In the genomic region with DNA sequence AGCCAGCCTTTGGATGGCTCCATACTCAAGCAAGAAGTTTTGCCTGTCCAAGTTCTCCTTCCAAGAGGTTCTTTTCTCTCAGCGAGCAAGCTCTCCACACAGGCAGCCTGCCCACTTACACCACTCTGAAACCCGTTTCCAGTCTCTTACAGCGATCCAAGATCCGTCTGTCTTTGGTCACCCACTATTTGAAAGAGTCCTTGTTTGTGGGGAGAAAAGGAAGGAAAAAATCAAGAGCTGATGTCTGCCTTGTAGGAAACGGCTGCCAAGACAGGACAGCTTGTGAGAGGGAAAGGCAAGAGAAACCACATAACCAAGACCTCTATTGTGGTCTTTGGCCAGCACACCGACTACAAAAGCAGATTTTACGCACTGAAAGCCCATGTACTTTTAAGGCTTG, we compare ENCODE assay signal across 16 mouse cellular contexts. TPM values are rescaled to one million over a fixed set of nuclear protein-coding genes. Genes with fewer than 3 reads are reported as not detected.
A peak's percentile ranks its signal among the peaks of the same experiment; 100 is the strongest.
DNase-seq lines count a peak whose midpoint lies in the region; ATAC-seq and TF ChIP-seq lines count a peak whose summit lies in the region.
"Had no signal": no experiment of that assay in that cellular context is flagged by ENCODE, and none has a peak within 500 bp of the region (broad histone marks: within the 10 kb centered on the region; RNA-seq: fewer than 3 reads in every experiment).

No protein-coding gene starts in this region.

- H3K4me2 ChIP-seq in forebrain, embryonic 15.5 days (replicated peaks): no peak overlapping the region
- H3K4me2 ChIP-seq in forebrain, embryonic 13.5 days: no peak overlapping the region
- no peak overlapping the region for H3K4me2 ChIP-seq in neural tube, embryonic 15.5 days
- H3K4me2 ChIP-seq in limb, embryonic 15.5 days: peak overlapping the region; percentile 19; the same call in 1 of the 2 replicates
- H3K4me2 ChIP-seq: hindbrain, embryonic 12.5 days had no signal

- H3K9me3 ChIP-seq in forebrain, embryonic 15.5 days: no peaks in the 10 kb centered on the region
- no peaks in the 10 kb centered on the region for H3K9me3 ChIP-seq in forebrain, embryonic 13.5 days (replicated peaks)
- no peaks in the 10 kb centered on the region for H3K9me3 ChIP-seq in neural tube, embryonic 15.5 days (replicated peaks)
- H3K9me3 ChIP-seq in limb, embryonic 15.5 days: no peaks in the 10 kb centered on the region
- H3K9me3 ChIP-seq: hindbrain, embryonic 12.5 days had no signal

- no peaks in the 10 kb centered on the region for H3K27me3 ChIP-seq in forebrain, embryonic 15.5 days
- no peaks in the 10 kb centered on the region for H3K27me3 ChIP-seq in forebrain, embryonic 13.5 days
- no peaks in the 10 kb centered on the region for H3K27me3 ChIP-seq in neural tube, embryonic 15.5 days (replicated peaks)
- no peaks in the 10 kb centered on the region for H3K27me3 ChIP-seq in limb, embryonic 15.5 days
- H3K27me3 ChIP-seq: hindbrain, embryonic 12.5 days had no signal

- no peak overlapping the region for H3K4me3 ChIP-seq in forebrain, embryonic 15.5 days
- no peak overlapping the region for H3K4me3 ChIP-seq in forebrain, embryonic 13.5 days
- peak overlapping the region; percentile 22; the same call in 1 of the 2 replicates for H3K4me3 ChIP-seq in layer of hippocampus, adult 2 months
- H3K4me3 ChIP-seq in neural tube, embryonic 15.5 days (replicated peaks): no peak overlapping the region
- no peak overlapping the region for H3K4me3 ChIP-seq in limb, embryonic 15.5 days
- H3K4me3 ChIP-seq: hindbrain, embryonic 12.5 days had no signal

- H3K4me1 ChIP-seq in forebrain, embryonic 15.5 days: peaks cover 54% of the 10 kb centered on the region
- peaks cover 67% of the 10 kb centered on the region for H3K4me1 ChIP-seq in forebrain, embryonic 13.5 days
- H3K4me1 ChIP-seq in neural tube, embryonic 15.5 days: peaks cover 54% of the 10 kb centered on the region
- peaks cover 39% of the 10 kb centered on the region for H3K4me1 ChIP-seq in limb, embryonic 15.5 days

- WGBS in forebrain, embryonic 15.5 days: 30% methylated on average over 7 of the region's 7 CpGs
- WGBS in forebrain, embryonic 13.5 days: 62% methylated on average over 7 of the region's 7 CpGs
- WGBS in neural tube, embryonic 15.5 days: 71% methylated on average over 7 of the region's 7 CpGs
- 37% methylated on average over 7 of the region's 7 CpGs for WGBS in limb, embryonic 15.5 days

- peak in 1 of 2 experiments; percentile 28 for DNase-seq in layer of hippocampus, adult 2 months (ENCODE audit: low spot score in 2 of 2)
- DNase-seq in layer of hippocampus, adult 9-10 months (ENCODE audit: low spot score): no peak
- DNase-seq in neural tube, embryonic 10.5 days (ENCODE audit: extremely low spot score, low spot score): no peak
- no peak for DNase-seq in spleen, adult 12 weeks (ENCODE audit: low spot score)
- DNase-seq: B cell, adult 2 months; cerebellum, adult 11 months; kidney, adult 8-10 months; midbrain, embryonic 14.5 days; thymus, adult 18-20 months had no signal

- H3K9ac ChIP-seq in forebrain, embryonic 15.5 days (replicated peaks): no peak overlapping the region
- no peak overlapping the region for H3K9ac ChIP-seq in forebrain, embryonic 13.5 days
- H3K9ac ChIP-seq in neural tube, embryonic 15.5 days (replicated peaks): no peak overlapping the region
- H3K9ac ChIP-seq in limb, embryonic 15.5 days: no peak overlapping the region
- H3K9ac ChIP-seq: hindbrain, embryonic 12.5 days; liver, embryonic 14.5 days had no signal

- TF ChIP-seq CTCF in layer of hippocampus, adult 2 months (conservative IDR thresholded peaks at IDR 0.05): no peak

- peak overlapping the region; percentile 23; the same call in 1 of the 2 replicates for H3K27ac ChIP-seq in forebrain, embryonic 15.5 days (replicated peaks)
- no peak overlapping the region for H3K27ac ChIP-seq in forebrain, embryonic 13.5 days
- no peak overlapping the region for H3K27ac ChIP-seq in layer of hippocampus, adult 2 months
- 0 out of 2 replicates have a peak overlapping the region, but pooled peaks have one; percentile 6 for H3K27ac ChIP-seq in neural tube, embryonic 15.5 days (replicated peaks)
- no peak overlapping the region for H3K27ac ChIP-seq in limb, embryonic 15.5 days
- H3K27ac ChIP-seq: hindbrain, embryonic 12.5 days; liver, embryonic 14.5 days; macrophage had no signal

- ATAC-seq in forebrain, embryonic 15.5 days (replicated peaks): peak; percentile 48
- ATAC-seq in forebrain, embryonic 13.5 days: no peak
- ATAC-seq in neural tube, embryonic 15.5 days (ENCODE audit: low FRiP score): no peak
- no peak for ATAC-seq in limb, embryonic 15.5 days (ENCODE audit: insufficient number of reproducible peaks, low FRiP score, low TSS enrichment, low read depth)

- H3K36me3 ChIP-seq in forebrain, embryonic 15.5 days: no peaks in the 10 kb centered on the region
- peaks cover 6% of the 10 kb centered on the region; the same call in 1 of the 2 replicates for H3K36me3 ChIP-seq in forebrain, embryonic 13.5 days (ENCODE audit: poor library complexity, severe bottlenecking)
- H3K36me3 ChIP-seq in neural tube, embryonic 15.5 days: 0 out of 2 replicates have a peak, but pooled peaks cover 3% of the 10 kb centered on the region
- H3K36me3 ChIP-seq in limb, embryonic 15.5 days: peaks cover 8% of the 10 kb centered on the region
- H3K36me3 ChIP-seq: hindbrain, embryonic 12.5 days had no signal

RNA-seq across cellular contexts. Expression of gene Adgrl2, which starts 33.5 kb away (rescaled TPM):
- polyA plus RNA-seq in forebrain, embryonic 15.5 days (2015; fragmentation: Nextera tagmentation; extraction: Ambion mirVana): 99.4 and 119 TPM in 2 replicates
- polyA plus RNA-seq in forebrain, embryonic 13.5 days (2015; fragmentation: Nextera tagmentation; extraction: Ambion mirVana): 70.1 and 76.1 TPM in 2 replicates
- total RNA-seq in layer of hippocampus, adult 2 months (2021): 10 to 100 TPM; 56.6 to 58.7 TPM
- 136 and 171 TPM in 2 replicates for polyA plus RNA-seq in neural tube, embryonic 15.5 days (2015; fragmentation: Nextera tagmentation; extraction: Ambion mirVana)
- polyA plus RNA-seq in limb, embryonic 15.5 days (2015; fragmentation: Nextera tagmentation; extraction: Ambion mirVana): 69.0 and 84.6 TPM in 2 replicates

Comparison
In these comparisons a context has a peak if more than half of its experiments do, and no peak if none do; other contexts are left out.
1. H3K27ac ChIP-seq: peak in forebrain, embryonic 15.5 days (single experiment) and neural tube, embryonic 15.5 days (single experiment); none in forebrain, embryonic 13.5 days (single experiment), layer of hippocampus, adult 2 months (single experiment) and limb, embryonic 15.5 days (single experiment).